Mouse (Mus musculus): ENCODE measurements at regions not wholly inside any gene's neighbourhood (a gene's known extent, or its start where the extent isn't known, plus 50 kb on each side); places are given as distances from the start of the nearest gene placed in this dataset.

DNA sequence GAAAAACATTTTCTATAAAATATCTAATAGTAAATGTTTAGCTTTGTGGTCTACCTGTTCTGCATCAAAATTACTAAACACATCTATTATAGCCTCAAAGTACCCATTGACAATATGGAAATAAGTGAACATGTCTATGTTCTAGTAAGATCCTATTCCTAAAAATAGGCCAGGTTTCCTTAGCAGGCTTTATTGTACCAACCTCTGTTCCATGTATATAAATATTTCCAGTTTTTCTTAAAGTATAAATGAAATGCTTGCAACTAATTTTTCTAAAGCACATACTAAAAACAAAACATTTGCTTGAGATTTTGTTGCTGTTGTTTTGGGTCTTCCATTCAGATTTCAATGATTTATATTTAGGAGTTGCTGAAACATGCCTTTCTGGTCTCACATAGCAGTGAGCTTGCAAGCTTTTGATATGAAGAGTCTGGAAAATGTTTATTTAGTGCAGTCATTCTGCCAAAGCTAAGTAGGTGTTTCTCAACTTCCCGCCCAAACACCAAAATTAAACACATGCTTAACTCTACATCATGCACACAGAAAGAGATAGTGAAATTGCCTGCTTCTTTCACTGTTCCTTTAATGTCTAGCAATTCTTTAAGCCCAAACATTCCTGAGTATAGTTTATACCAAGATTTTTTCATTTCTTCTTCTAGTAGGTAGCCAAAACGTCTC, 380.6 kb upstream of the Gli3 start:
- WGBS = 75% methylated on average over 2 of the region's 2 CpGs
- H3K27ac ChIP-seq = no peak overlapping the region
- ATAC-seq (ENCODE audit: insufficient number of reproducible peaks, insufficient read depth, low FRiP score, low TSS enrichment, low read depth) = no peak

GRCm38 (mm10) chr13:15094836-15095235, 368.2 kb upstream of the Gli3 start:
- Histone ChIP-seq H3K9me3 (no peaks in the 10 kb centered on the region), H3K9ac (replicated peaks) (no peak overlapping the region), H3K4me1 (replicated peaks) (no peaks in the 10 kb centered on the region), H3K27ac (no peak overlapping the region), H3K27me3 (no peaks in the 10 kb centered on the region), H3K4me2 (no peak overlapping the region), H3K36me3 (no peaks in the 10 kb centered on the region), H3K4me3 (replicated peaks) (no peak overlapping the region)
- WGBS = 85% methylated on average over 1 of the region's 1 CpGs
- ATAC-seq (ENCODE audit: insufficient number of reproducible peaks, insufficient read depth, low FRiP score, low TSS enrichment, low read depth) = no peak

More for the DNA sequence above, 380.6 kb upstream of the Gli3 start:
- Histone ChIP-seq H3K4me2 (no peak overlapping the region), H3K27me3 (no peaks in the 10 kb centered on the region), H3K9ac (replicated peaks) (no peak overlapping the region), H3K4me1 (replicated peaks) (peaks cover 10% of the 10 kb centered on the region), H3K36me3 (no peaks in the 10 kb centered on the region), H3K9me3 (no peaks in the 10 kb centered on the region), H3K4me3 (replicated peaks) (no peak overlapping the region)

- ATAC-seq (ENCODE audit: insufficient number of reproducible peaks, insufficient read depth, low FRiP score, low TSS enrichment, low read depth) = no peak
- H3K27ac ChIP-seq = no peak overlapping the region
- H3K27me3 ChIP-seq = no peaks in the 10 kb centered on the region
- WGBS = 46% methylated on average over 6 of the region's 6 CpGs
- H3K9me3 ChIP-seq = peaks cover 4% of the 10 kb centered on the region; the same call in 1 of the 2 replicates
- H3K4me1 ChIP-seq (replicated peaks) = peaks cover 6% of the 10 kb centered on the region; the same call in 1 of the 2 replicates
- H3K9ac ChIP-seq (replicated peaks) = no peak overlapping the region
- no peaks in the 10 kb centered on the region for H3K36me3 ChIP-seq
- no peak overlapping the region for H3K4me3 ChIP-seq (replicated peaks)
- no peak overlapping the region for H3K4me2 ChIP-seq
These were observed 355.2 kb upstream of the Gli3 start for GRCm38 (mm10) chr13:15107753-15108305.

DNA sequence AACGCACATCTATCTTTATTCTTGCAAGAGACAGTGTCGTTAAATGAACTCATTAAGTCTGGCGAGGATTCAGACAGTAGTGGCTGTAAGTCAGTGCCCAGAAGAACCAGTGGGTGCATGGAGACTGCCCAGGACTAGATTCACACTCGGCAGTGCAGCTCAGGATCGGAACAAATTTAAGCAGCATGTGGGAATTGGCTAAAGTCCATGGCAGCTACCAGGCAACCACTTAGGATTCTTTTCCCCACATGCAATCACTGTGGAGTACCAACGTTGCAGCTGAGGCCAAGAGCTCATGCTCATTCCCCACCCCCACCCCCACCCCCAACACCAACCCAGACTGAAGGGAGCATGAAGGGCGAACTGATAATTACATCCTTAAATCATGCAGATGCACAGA, 349.7 kb upstream of the Gli3 start:
- no peak overlapping the region for H3K9ac ChIP-seq (replicated peaks)
- no peak for ATAC-seq (ENCODE audit: insufficient number of reproducible peaks, insufficient read depth, low FRiP score, low TSS enrichment, low read depth)
- H3K36me3 ChIP-seq = no peaks in the 10 kb centered on the region
- 81% methylated on average over 7 of the region's 7 CpGs for WGBS
- H3K9me3 ChIP-seq = no peaks in the 10 kb centered on the region
- no peak overlapping the region for H3K27ac ChIP-seq
- H3K4me2 ChIP-seq = no peak overlapping the region
- no peaks in the 10 kb centered on the region for H3K27me3 ChIP-seq
- no peak overlapping the region for H3K4me3 ChIP-seq (replicated peaks)
- H3K4me1 ChIP-seq (replicated peaks) = no peaks in the 10 kb centered on the region

DNA sequence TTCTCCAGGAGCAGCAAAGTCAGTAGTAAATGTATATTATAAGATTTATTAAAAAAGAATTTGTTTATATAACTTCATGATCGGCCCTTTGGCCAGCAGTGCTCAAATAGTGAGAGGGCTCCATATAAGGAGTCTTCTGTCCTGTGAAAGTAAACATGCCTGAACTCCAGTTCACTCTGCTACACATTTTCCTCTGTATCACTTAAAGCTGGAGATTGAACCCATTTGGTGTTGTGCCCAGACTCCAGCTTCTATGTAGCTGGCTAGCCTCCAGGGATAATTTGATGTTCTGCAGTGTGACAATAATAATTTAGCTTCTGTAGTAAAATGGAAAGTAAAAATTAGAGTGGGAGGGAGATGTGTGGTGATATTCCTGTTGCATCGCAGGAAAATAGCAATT, 332.8 kb upstream of the Gli3 start:
- H3K4me3 ChIP-seq (replicated peaks) = no peak overlapping the region
- no peak overlapping the region for H3K27ac ChIP-seq
- no peak overlapping the region for H3K4me2 ChIP-seq
- H3K9me3 ChIP-seq = no peaks in the 10 kb centered on the region
- H3K9ac ChIP-seq (replicated peaks) = no peak overlapping the region
- H3K27me3 ChIP-seq = no peaks in the 10 kb centered on the region
- no peak for ATAC-seq (ENCODE audit: insufficient number of reproducible peaks, insufficient read depth, low FRiP score, low TSS enrichment, low read depth)
- H3K36me3 ChIP-seq = no peaks in the 10 kb centered on the region
- 83% methylated on average over 2 of the region's 2 CpGs for WGBS
- no peaks in the 10 kb centered on the region for H3K4me1 ChIP-seq (replicated peaks)

DNA sequence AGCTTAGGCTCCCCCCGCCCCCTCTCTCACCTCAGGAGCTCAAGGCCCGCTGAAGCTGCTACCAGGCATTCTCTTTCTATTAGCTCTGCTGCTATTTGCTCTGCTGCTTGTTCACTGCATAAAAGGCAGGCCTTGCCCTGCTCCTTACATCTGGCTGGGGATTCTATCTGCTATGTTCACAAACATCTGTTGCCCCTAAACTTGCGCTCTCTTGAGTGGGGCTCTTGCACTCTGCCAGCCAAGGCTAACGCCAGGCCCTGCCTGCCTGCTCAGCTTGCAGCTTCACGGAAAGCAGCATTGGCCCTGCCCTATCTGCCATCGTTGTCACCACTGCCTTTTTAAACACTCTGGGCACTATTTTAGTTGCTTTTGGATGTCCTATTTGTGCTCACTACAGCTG, 316.9 kb upstream of the Gli3 start:
- Histone ChIP-seq H3K9ac (replicated peaks) (no peak overlapping the region), H3K4me1 (replicated peaks) (peaks cover 13% of the 10 kb centered on the region), H3K9me3 (no peaks in the 10 kb centered on the region), H3K27me3 (no peaks in the 10 kb centered on the region), H3K4me3 (replicated peaks) (no peak overlapping the region), H3K4me2 (no peak overlapping the region), H3K27ac (no peak overlapping the region), H3K36me3 (no peaks in the 10 kb centered on the region)
- 34% methylated on average over 6 of the region's 6 CpGs for WGBS
- peak; percentile 78; the same call in 1 of the 2 replicates for ATAC-seq (ENCODE audit: insufficient number of reproducible peaks, insufficient read depth, low FRiP score, low TSS enrichment, low read depth)

GRCm38 (mm10) chr13:15180898-15181297, 282.1 kb upstream of the Gli3 start:
- H3K9me3 ChIP-seq = no peaks in the 10 kb centered on the region
- no peak overlapping the region for H3K9ac ChIP-seq (replicated peaks)
- peaks cover 8% of the 10 kb centered on the region; the same call in 1 of the 2 replicates for H3K4me1 ChIP-seq (replicated peaks)
- 33% methylated on average over 2 of the region's 2 CpGs for WGBS
- ATAC-seq (ENCODE audit: insufficient number of reproducible peaks, insufficient read depth, low FRiP score, low TSS enrichment, low read depth) = no peak
- no peaks in the 10 kb centered on the region for H3K36me3 ChIP-seq
- H3K4me3 ChIP-seq (replicated peaks) = no peak overlapping the region
- no peak overlapping the region for H3K4me2 ChIP-seq
- no peaks in the 10 kb centered on the region for H3K27me3 ChIP-seq
- H3K27ac ChIP-seq = no peak overlapping the region

DNA sequence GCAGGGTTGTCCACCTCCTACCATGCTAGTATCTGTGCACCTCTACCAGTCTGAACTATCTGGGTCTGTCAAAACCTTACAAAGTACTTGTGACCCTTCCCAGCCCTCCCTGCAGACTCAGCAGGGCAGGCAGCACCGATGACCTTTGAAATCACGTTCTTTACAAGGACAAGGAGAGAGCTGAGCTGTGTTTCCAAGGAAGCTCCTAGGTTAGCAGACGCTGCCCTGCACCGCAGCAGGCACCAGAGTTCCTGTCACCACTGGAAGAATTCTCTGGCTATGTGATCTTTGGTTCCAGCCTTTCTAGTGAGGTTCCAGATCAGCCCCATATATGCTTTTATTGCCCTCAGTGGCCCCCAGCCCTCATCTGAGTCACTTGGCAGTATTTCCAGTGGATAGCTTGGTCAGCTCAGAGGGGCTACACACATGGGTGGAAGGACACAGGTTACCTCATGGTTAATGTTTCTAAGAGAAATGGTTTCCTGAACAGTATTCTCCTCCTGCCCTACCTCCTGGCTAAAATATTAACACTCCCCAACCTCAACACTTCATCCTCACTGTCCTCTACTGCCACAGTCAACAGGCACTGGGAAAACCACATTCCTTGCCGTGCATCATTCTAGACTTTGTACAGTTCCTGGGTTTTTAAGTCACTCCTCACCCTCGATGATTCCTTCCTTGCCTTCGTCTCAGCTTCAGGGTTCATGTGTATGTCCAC, 251.2 kb upstream of the Gli3 start:
- Histone ChIP-seq H3K4me1 (replicated peaks) (peaks cover 42% of the 10 kb centered on the region), H3K36me3 (no peaks in the 10 kb centered on the region), H3K4me3 (replicated peaks) (no peak overlapping the region), H3K9me3 (no peaks in the 10 kb centered on the region), H3K9ac (replicated peaks) (no peak overlapping the region; the same call in 1 of the 2 replicates), H3K4me2 (peak overlapping the region; percentile 35), H3K27me3 (no peaks in the 10 kb centered on the region), H3K27ac (peak overlapping the region; percentile 88)
- WGBS = 68% methylated on average over 7 of the region's 7 CpGs
- ATAC-seq (ENCODE audit: insufficient number of reproducible peaks, insufficient read depth, low FRiP score, low TSS enrichment, low read depth) = 0 out of 2 replicates have a peak, but pooled peaks have one; percentile 3

DNA sequence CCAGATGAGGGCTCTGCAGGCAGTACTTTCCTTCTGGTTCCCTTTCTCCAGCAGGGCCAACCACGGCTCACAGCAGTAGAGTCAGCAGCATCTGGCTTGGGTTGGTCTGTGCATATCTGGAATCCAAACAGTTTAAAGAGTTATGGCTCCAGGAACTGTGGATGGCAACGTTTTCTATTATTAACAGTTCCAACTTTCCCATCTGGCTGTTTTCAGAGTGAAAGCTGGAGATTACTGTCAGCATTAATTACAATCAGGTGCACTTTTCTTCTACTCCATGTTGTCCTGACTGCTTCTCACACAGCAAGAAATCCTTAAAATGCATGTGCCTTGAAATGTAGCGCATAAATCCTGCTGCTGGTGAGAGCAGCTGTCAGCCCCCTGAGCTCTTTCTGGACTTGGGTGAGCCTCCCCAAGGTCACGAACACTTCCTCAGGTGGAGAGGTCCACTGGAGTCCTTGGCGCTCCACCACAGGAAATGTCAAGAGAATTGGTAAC, 250.6 kb upstream of the Gli3 start:
- H3K36me3 ChIP-seq = no peaks in the 10 kb centered on the region
- H3K4me2 ChIP-seq = peak overlapping the region; percentile 35
- H3K4me1 ChIP-seq (replicated peaks) = peaks cover 42% of the 10 kb centered on the region
- no peaks in the 10 kb centered on the region for H3K27me3 ChIP-seq
- H3K9ac ChIP-seq (replicated peaks) = no peak overlapping the region; the same call in 1 of the 2 replicates
- no peaks in the 10 kb centered on the region for H3K9me3 ChIP-seq
- H3K27ac ChIP-seq = peak overlapping the region; percentile 88
- no peak overlapping the region for H3K4me3 ChIP-seq (replicated peaks)
- ATAC-seq (ENCODE audit: insufficient number of reproducible peaks, insufficient read depth, low FRiP score, low TSS enrichment, low read depth) = peak; percentile 74
- 22% methylated on average over 5 of the region's 5 CpGs for WGBS

- 40% methylated on average over 3 of the region's 3 CpGs for WGBS
- Histone ChIP-seq H3K9ac (replicated peaks) (no peak overlapping the region), H3K9me3 (no peaks in the 10 kb centered on the region)
These were observed 241.7 kb upstream of the Gli3 start for GRCm38 (mm10) chr13:15221322-15221721.

GRCm38 (mm10) chr13:15227641-15228040, 235.4 kb upstream of the Gli3 start:
- H3K27me3 ChIP-seq = no peaks in the 10 kb centered on the region
- H3K9ac ChIP-seq (replicated peaks) = no peak overlapping the region
- no peaks in the 10 kb centered on the region for H3K4me1 ChIP-seq (replicated peaks)
- no peak overlapping the region for H3K4me3 ChIP-seq (replicated peaks)
- no peaks in the 10 kb centered on the region for H3K9me3 ChIP-seq
- no peak for ATAC-seq (ENCODE audit: insufficient number of reproducible peaks, insufficient read depth, low FRiP score, low TSS enrichment, low read depth)
- no peaks in the 10 kb centered on the region for H3K36me3 ChIP-seq
- 63% methylated on average over 1 of the region's 1 CpGs for whole genome bisulfite sequencing
- H3K27ac ChIP-seq = no peak overlapping the region
- H3K4me2 ChIP-seq = no peak overlapping the region

More at GRCm38 (mm10) chr13:15221322-15221721, 241.7 kb upstream of the Gli3 start:
- Histone ChIP-seq H3K4me1 (replicated peaks) (no peaks in the 10 kb centered on the region), H3K27ac (no peak overlapping the region), H3K27me3 (no peaks in the 10 kb centered on the region), H3K4me3 (replicated peaks) (no peak overlapping the region), H3K4me2 (no peak overlapping the region), H3K36me3 (no peaks in the 10 kb centered on the region)
- ATAC-seq (ENCODE audit: insufficient number of reproducible peaks, insufficient read depth, low FRiP score, low TSS enrichment, low read depth) = no peak

All from limb, embryonic 12.5 days (tissue).